Mouse (Mus musculus): ENCODE results near the gene Usp22.
A peak's percentile ranks its signal among the peaks of the same experiment; 100 is the strongest.

Gene Usp22

GRCm38 (mm10) chr11:61126606-61127355 lies 48.1 kb downstream of the Usp22 start, which contains the start of gene Tnfrsf13b:
TSS of gene Tnfrsf13b (plus strand) at chr11:61126755.
- no peaks in the 10 kb centered on the region for H3K36me3 ChIP-seq (ENCODE audit: insufficient read depth, low read length)
- H3K4me3 ChIP-seq (replicated peaks; ENCODE audit: low read length), result no peak within 1 kb of the TSS
- no peaks in the 10 kb centered on the region for H3K9me3 ChIP-seq (ENCODE audit: low read length)
- peaks cover 16% of the 10 kb centered on the region; the same call in 1 of the 2 replicates for H3K4me1 ChIP-seq (replicated peaks; ENCODE audit: low read depth, low read length)
- TF ChIP-seq POU5F1 (IDR thresholded peaks at IDR 0.05; ENCODE audit: borderline replicate concordance, low read length) (no peak), CTCF (conservative IDR thresholded peaks at IDR 0.05; ENCODE audit: low read length) (no peak), NANOG (IDR thresholded peaks at IDR 0.05; ENCODE audit: borderline replicate concordance, low read length) (no peak)
- peaks cover 10% of the 10 kb centered on the region; the same call in 1 of the 2 replicates for H3K27me3 ChIP-seq (ENCODE audit: insufficient read depth, low read length)

- H3K36me3 ChIP-seq (ENCODE audit: insufficient read depth, low read length), result no peaks in the 10 kb centered on the region
- H3K27me3 ChIP-seq (ENCODE audit: insufficient read depth, low read length), result peaks cover 10% of the 10 kb centered on the region; the same call in 1 of the 2 replicates
- H3K4me1 ChIP-seq (replicated peaks; ENCODE audit: low read depth, low read length), result peaks cover 18% of the 10 kb centered on the region; the same call in 1 of the 2 replicates
- H3K9me3 ChIP-seq (ENCODE audit: low read length), result no peaks in the 10 kb centered on the region
- H3K4me3 ChIP-seq (replicated peaks; ENCODE audit: low read length), result no peak overlapping the region
- TF ChIP-seq NANOG (IDR thresholded peaks at IDR 0.05; ENCODE audit: borderline replicate concordance, low read length) (no peak), POU5F1 (IDR thresholded peaks at IDR 0.05; ENCODE audit: borderline replicate concordance, low read length) (no peak), CTCF (conservative IDR thresholded peaks at IDR 0.05; ENCODE audit: low read length) (no peak)
Measured at GRCm38 (mm10) chr11:61125970-61126369, 48.9 kb downstream of the Usp22 start.

GRCm38 (mm10) chr11:61123886-61124285 lies 51.0 kb downstream of the Usp22 start:
- Histone ChIP-seq H3K36me3 (ENCODE audit: insufficient read depth, low read length) (no peaks in the 10 kb centered on the region), H3K4me1 (replicated peaks; ENCODE audit: low read depth, low read length) (peaks cover 14% of the 10 kb centered on the region), H3K4me3 (replicated peaks; ENCODE audit: low read length) (no peak overlapping the region), H3K9me3 (ENCODE audit: low read length) (no peaks in the 10 kb centered on the region), H3K27me3 (ENCODE audit: insufficient read depth, low read length) (peaks cover 15% of the 10 kb centered on the region; the same call in 1 of the 2 replicates)
- TF ChIP-seq CTCF (conservative IDR thresholded peaks at IDR 0.05; ENCODE audit: low read length) (no peak), POU5F1 (IDR thresholded peaks at IDR 0.05; ENCODE audit: borderline replicate concordance, low read length) (no peak), NANOG (IDR thresholded peaks at IDR 0.05; ENCODE audit: borderline replicate concordance, low read length) (no peak)

- Histone ChIP-seq H3K4me3 (replicated peaks; ENCODE audit: low read length) (no peak overlapping the region), H3K9me3 (ENCODE audit: low read length) (no peaks in the 10 kb centered on the region), H3K36me3 (ENCODE audit: insufficient read depth, low read length) (no peaks in the 10 kb centered on the region), H3K27me3 (ENCODE audit: insufficient read depth, low read length) (peaks cover 24% of the 10 kb centered on the region), H3K4me1 (replicated peaks; ENCODE audit: low read depth, low read length) (peaks cover 11% of the 10 kb centered on the region)
- no peak for TF ChIP-seq CTCF (conservative IDR thresholded peaks at IDR 0.05; ENCODE audit: low read length)
Measured at GRCm38 (mm10) chr11:61122769-61123288, 52.0 kb downstream of the Usp22 start.

GRCm38 (mm10) chr11:61122283-61122768 lies 52.5 kb downstream of the Usp22 start:
- H3K4me3 ChIP-seq (replicated peaks; ENCODE audit: low read length), result no peak overlapping the region
- H3K27me3 ChIP-seq (ENCODE audit: insufficient read depth, low read length), result peaks cover 26% of the 10 kb centered on the region
- H3K4me1 ChIP-seq (replicated peaks; ENCODE audit: low read depth, low read length), result peaks cover 11% of the 10 kb centered on the region
- H3K36me3 ChIP-seq (ENCODE audit: insufficient read depth, low read length), result no peaks in the 10 kb centered on the region
- no peak for TF ChIP-seq CTCF (conservative IDR thresholded peaks at IDR 0.05; ENCODE audit: low read length)
- no peak for TF ChIP-seq POU5F1 (IDR thresholded peaks at IDR 0.05; ENCODE audit: borderline replicate concordance, low read length)
- no peak for TF ChIP-seq NANOG (IDR thresholded peaks at IDR 0.05; ENCODE audit: borderline replicate concordance, low read length)
- H3K9me3 ChIP-seq (ENCODE audit: low read length), result no peaks in the 10 kb centered on the region

GRCm38 (mm10) chr11:61119996-61120583 lies 54.8 kb downstream of the Usp22 start:
- Histone ChIP-seq H3K9me3 (ENCODE audit: low read length) (no peaks in the 10 kb centered on the region), H3K36me3 (ENCODE audit: insufficient read depth, low read length) (no peaks in the 10 kb centered on the region), H3K4me1 (replicated peaks; ENCODE audit: low read depth, low read length) (peaks cover 20% of the 10 kb centered on the region), H3K4me3 (replicated peaks; ENCODE audit: low read length) (no peak overlapping the region), H3K27me3 (ENCODE audit: insufficient read depth, low read length) (peaks cover 24% of the 10 kb centered on the region)
- no peak for TF ChIP-seq POU5F1 (IDR thresholded peaks at IDR 0.05; ENCODE audit: borderline replicate concordance, low read length)
- TF ChIP-seq CTCF (conservative IDR thresholded peaks at IDR 0.05; ENCODE audit: low read length), result no peak
- no peak for TF ChIP-seq NANOG (IDR thresholded peaks at IDR 0.05; ENCODE audit: borderline replicate concordance, low read length)

GRCm38 (mm10) chr11:61116226-61116625 lies 58.6 kb downstream of the Usp22 start:
- H3K4me1 ChIP-seq (replicated peaks; ENCODE audit: low read depth, low read length), result peaks cover 14% of the 10 kb centered on the region
- peaks cover 38% of the 10 kb centered on the region for H3K27me3 ChIP-seq (ENCODE audit: insufficient read depth, low read length)
- TF ChIP-seq POU5F1 (IDR thresholded peaks at IDR 0.05; ENCODE audit: borderline replicate concordance, low read length) (no peak), CTCF (conservative IDR thresholded peaks at IDR 0.05; ENCODE audit: low read length) (no peak), NANOG (IDR thresholded peaks at IDR 0.05; ENCODE audit: borderline replicate concordance, low read length) (no peak)
- H3K9me3 ChIP-seq (ENCODE audit: low read length), result no peaks in the 10 kb centered on the region
- 0 out of 2 replicates have a peak overlapping the region, but pooled peaks have one; percentile 13 for H3K4me3 ChIP-seq (replicated peaks; ENCODE audit: low read length)
- no peaks in the 10 kb centered on the region for H3K36me3 ChIP-seq (ENCODE audit: insufficient read depth, low read length)

- no peaks in the 10 kb centered on the region for H3K36me3 ChIP-seq (ENCODE audit: insufficient read depth, low read length)
Measured at GRCm38 (mm10) chr11:61112323-61112995, 62.4 kb downstream of the Usp22 start.

More at GRCm38 (mm10) chr11:61112323-61112995, 62.4 kb downstream of the Usp22 start:
- no peak for TF ChIP-seq POU5F1 (IDR thresholded peaks at IDR 0.05; ENCODE audit: borderline replicate concordance, low read length)
- TF ChIP-seq NANOG (IDR thresholded peaks at IDR 0.05; ENCODE audit: borderline replicate concordance, low read length), result no peak
- TF ChIP-seq CTCF (conservative IDR thresholded peaks at IDR 0.05; ENCODE audit: low read length), result no peak
- peaks cover 9% of the 10 kb centered on the region for H3K4me1 ChIP-seq (replicated peaks; ENCODE audit: low read depth, low read length)
- peaks cover 30% of the 10 kb centered on the region for H3K27me3 ChIP-seq (ENCODE audit: insufficient read depth, low read length)
- H3K9me3 ChIP-seq (ENCODE audit: low read length), result no peaks in the 10 kb centered on the region
- no peak overlapping the region for H3K4me3 ChIP-seq (replicated peaks; ENCODE audit: low read length)

Measured in E14TG2a.4 (cell line).